Mouse (Mus musculus): ENCODE data around the gene Acmsd. TPM values are rescaled to one million over a fixed set of nuclear protein-coding genes. Genes with fewer than 3 reads are reported as not detected.

The Acmsd gene
- polyA plus RNA-seq (2014; fragmentation: Illumina TruSeq; extraction: RNeasy Lipid Tissue Mini Kit (QIAGEN cat#74804); ENCODE audit: low read depth, low replicate concordance) = not detected

GRCm38 (mm10) chr1:127729096-127729495, at the start of gene Acmsd:
TSS of gene Acmsd (plus strand) at chr1:127729413.

DNA sequence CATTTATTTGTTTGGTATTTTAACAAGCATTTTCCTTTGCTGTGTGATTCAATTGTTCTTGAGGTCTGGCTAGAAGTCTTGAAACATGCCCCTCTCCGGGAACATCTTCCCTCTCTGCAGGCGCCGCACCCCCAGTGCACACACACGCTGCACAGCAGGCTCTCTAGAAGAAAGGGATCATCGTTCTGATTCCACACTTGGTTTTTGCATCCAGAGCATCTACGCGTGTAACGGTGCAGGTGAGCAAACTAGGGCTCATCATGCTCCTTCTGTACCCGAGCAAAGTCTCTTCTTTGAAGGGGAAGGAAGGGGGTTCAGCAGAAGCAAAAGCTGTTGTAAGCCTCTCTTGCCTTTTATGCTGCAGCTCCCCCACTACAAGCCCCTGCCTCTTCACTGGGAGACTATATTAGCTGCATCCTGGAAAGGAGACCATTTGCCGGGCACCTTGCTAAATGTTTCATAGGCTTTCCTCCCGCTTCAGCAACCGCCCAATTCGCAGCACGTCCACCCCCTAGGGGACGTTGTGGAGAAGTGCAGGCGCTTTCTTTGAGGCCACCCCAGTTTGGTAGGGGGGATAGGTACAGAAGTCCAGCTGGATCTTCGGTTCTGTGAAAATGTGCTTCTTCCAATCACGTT, 49.6 kb upstream of the Acmsd start, which contains the start of gene Tmem163:
Gene Tmem163 (minus strand): TSS at position 51 of the 636 bp plus-strand sequence.

DNA sequence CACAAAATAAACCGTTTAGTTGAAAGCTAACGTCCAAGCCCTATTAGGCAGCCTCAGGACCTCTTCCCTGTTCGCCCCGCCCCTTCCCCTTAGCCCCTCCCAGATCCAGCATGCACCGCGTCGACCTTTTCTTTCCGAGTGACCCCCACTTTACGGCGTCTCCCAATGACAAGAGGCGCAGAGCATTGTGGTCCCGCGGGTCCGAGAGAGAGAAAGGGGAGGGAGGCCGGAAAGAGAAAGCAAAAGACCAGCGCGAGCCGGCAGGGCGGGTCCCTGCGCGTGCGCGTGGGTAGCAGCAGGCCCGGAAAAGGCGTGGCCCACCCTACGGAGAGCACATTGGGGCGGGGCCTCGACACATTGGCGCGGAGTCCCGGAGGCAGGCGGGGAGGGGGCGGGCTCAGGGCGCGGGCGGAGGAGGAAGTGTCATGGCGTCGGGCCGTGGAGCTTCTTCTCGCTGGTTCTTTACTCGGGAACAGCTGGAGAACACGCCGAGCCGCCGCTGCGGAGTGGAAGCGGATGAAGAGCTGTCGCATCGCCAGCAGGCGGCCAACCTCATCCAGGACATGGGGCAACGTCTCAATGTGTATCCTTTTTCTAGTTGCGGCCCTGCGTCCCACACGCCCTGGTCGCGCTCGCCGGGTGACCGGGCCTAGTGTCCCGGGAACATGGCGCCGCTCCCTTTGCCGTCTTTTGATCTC, 44.7 kb downstream of the Acmsd start, which contains the start of gene Ccnt2:
Gene Ccnt2 (plus strand): TSS at position 362 of the 698 bp plus-strand sequence.

Other genes with a start within 250 kb of the Acmsd start
- gene Tmem163, start 49.9 kb upstream of the Acmsd start, polyA plus RNA-seq (2014; fragmentation: Illumina TruSeq; extraction: RNeasy Lipid Tissue Mini Kit (QIAGEN cat#74804); ENCODE audit: low read depth, low replicate concordance) = 26.2 TPM
- 28.1 TPM for gene Ccnt2, start 44.8 kb downstream of the Acmsd start, polyA plus RNA-seq (2014; fragmentation: Illumina TruSeq; extraction: RNeasy Lipid Tissue Mini Kit (QIAGEN cat#74804); ENCODE audit: low read depth, low replicate concordance)
- gene Map3k19, start 125.6 kb downstream of the Acmsd start, polyA plus RNA-seq (2014; fragmentation: Illumina TruSeq; extraction: RNeasy Lipid Tissue Mini Kit (QIAGEN cat#74804); ENCODE audit: low read depth, low replicate concordance) = not detected
- 33.3 TPM for gene Rab3gap1, start 139.4 kb downstream of the Acmsd start, polyA plus RNA-seq (2014; fragmentation: Illumina TruSeq; extraction: RNeasy Lipid Tissue Mini Kit (QIAGEN cat#74804); ENCODE audit: low read depth, low replicate concordance)

All from heart, adult 10 weeks (tissue).